Mouse (Mus musculus) heart, adult 2 months (tissue): Measurements from ENCODE around the gene Itga1.

Experiments
- EP300 ChIP-seq: fragments of 200-500 bp; IDR thresholded peaks from 2 replicates; pipeline ENCODE4 v1.6.1; 2011; ENCODE audit warnings: low read depth, low read length, control low read depth; ENCODE audit not compliant: insufficient read depth
- POLR2A ChIP-seq: fragments of 200-500 bp; IDR thresholded peaks from 2 replicates; pipeline ENCODE4 v1.6.1; 2011; ENCODE audit warnings: mild to moderate bottlenecking, low read depth, low read length, control low read depth; ENCODE audit not compliant: insufficient read depth

- TF ChIP-seq POLR2A, result no peak
- TF ChIP-seq EP300, result no peak
Observed at GRCm38 (mm10) chr13:115109628-115110027, 7.9 kb upstream of the Itga1 start.
